Mouse (Mus musculus): ENCODE data around the gene Uba52. TPM values are rescaled to one million over a fixed set of nuclear protein-coding genes. Genes with fewer than 3 reads are reported as not detected.

The Uba52 gene
- 2,498 and 4,881 TPM in 2 replicates for total RNA-seq (2017)

GRCm38 (mm10) chr8:70510228-70510915 lies at the start of gene Uba52:
Uba52 (minus strand) TSS chr8:70510801.
- peak; percentile 71 to 76 for ATAC-seq (replicated peaks in 1 of 2; ENCODE audit: insufficient read depth in 1 of 2, low FRiP score in 2 of 2, low TSS enrichment in 1 of 2, low read depth in 1 of 2, poor library complexity in 2 of 2, severe bottlenecking in 2 of 2)

GRCm38 (mm10) chr8:70560096-70560495 lies 49.5 kb upstream of the Uba52 start:
- peak; percentile 81 to 87 for ATAC-seq (replicated peaks in 1 of 2; ENCODE audit: insufficient read depth in 1 of 2, low FRiP score in 2 of 2, low TSS enrichment in 1 of 2, low read depth in 1 of 2, poor library complexity in 2 of 2, severe bottlenecking in 2 of 2)

GRCm38 (mm10) chr8:70558983-70559382 lies 48.4 kb upstream of the Uba52 start:
- ATAC-seq (replicated peaks in 1 of 2; ENCODE audit: insufficient read depth in 1 of 2, low FRiP score in 2 of 2, low TSS enrichment in 1 of 2, low read depth in 1 of 2, poor library complexity in 2 of 2, severe bottlenecking in 2 of 2) = no peak

- ATAC-seq (replicated peaks in 1 of 2; ENCODE audit: insufficient read depth in 1 of 2, low FRiP score in 2 of 2, low TSS enrichment in 1 of 2, low read depth in 1 of 2, poor library complexity in 2 of 2, severe bottlenecking in 2 of 2) = peak; percentile 32 to 46
Observed at GRCm38 (mm10) chr8:70558334-70558733, 47.7 kb upstream of the Uba52 start.

GRCm38 (mm10) chr8:70555079-70555747 lies 44.6 kb upstream of the Uba52 start:
- ATAC-seq (replicated peaks in 1 of 2; ENCODE audit: insufficient read depth in 1 of 2, low FRiP score in 2 of 2, low TSS enrichment in 1 of 2, low read depth in 1 of 2, poor library complexity in 2 of 2, severe bottlenecking in 2 of 2) = no peak

- no peak for ATAC-seq (replicated peaks in 1 of 2; ENCODE audit: insufficient read depth in 1 of 2, low FRiP score in 2 of 2, low TSS enrichment in 1 of 2, low read depth in 1 of 2, poor library complexity in 2 of 2, severe bottlenecking in 2 of 2)
Observed at GRCm38 (mm10) chr8:70553740-70554139, 43.1 kb upstream of the Uba52 start.

- ATAC-seq (replicated peaks in 1 of 2; ENCODE audit: insufficient read depth in 1 of 2, low FRiP score in 2 of 2, low TSS enrichment in 1 of 2, low read depth in 1 of 2, poor library complexity in 2 of 2, severe bottlenecking in 2 of 2) = no peak
Observed at GRCm38 (mm10) chr8:70552836-70553235, 42.2 kb upstream of the Uba52 start.

GRCm38 (mm10) chr8:70551558-70552161 lies 41.1 kb upstream of the Uba52 start:
- ATAC-seq (replicated peaks in 1 of 2; ENCODE audit: insufficient read depth in 1 of 2, low FRiP score in 2 of 2, low TSS enrichment in 1 of 2, low read depth in 1 of 2, poor library complexity in 2 of 2, severe bottlenecking in 2 of 2) = no peak

GRCm38 (mm10) chr8:70549412-70550184 lies 39.0 kb upstream of the Uba52 start:
- ATAC-seq (replicated peaks in 1 of 2; ENCODE audit: insufficient read depth in 1 of 2, low FRiP score in 2 of 2, low TSS enrichment in 1 of 2, low read depth in 1 of 2, poor library complexity in 2 of 2, severe bottlenecking in 2 of 2) = peak; percentile 55 to 77

- ATAC-seq (replicated peaks in 1 of 2; ENCODE audit: insufficient read depth in 1 of 2, low FRiP score in 2 of 2, low TSS enrichment in 1 of 2, low read depth in 1 of 2, poor library complexity in 2 of 2, severe bottlenecking in 2 of 2) = no peak
Observed at GRCm38 (mm10) chr8:70547762-70548161, 37.2 kb upstream of the Uba52 start.

- no peak for ATAC-seq (replicated peaks in 1 of 2; ENCODE audit: insufficient read depth in 1 of 2, low FRiP score in 2 of 2, low TSS enrichment in 1 of 2, low read depth in 1 of 2, poor library complexity in 2 of 2, severe bottlenecking in 2 of 2)
Observed at GRCm38 (mm10) chr8:70546412-70546811, 35.8 kb upstream of the Uba52 start.

- ATAC-seq (replicated peaks in 1 of 2; ENCODE audit: insufficient read depth in 1 of 2, low FRiP score in 2 of 2, low TSS enrichment in 1 of 2, low read depth in 1 of 2, poor library complexity in 2 of 2, severe bottlenecking in 2 of 2) = peak; percentile 12 to 34; a peak in 2 of 4 replicates
Observed at GRCm38 (mm10) chr8:70544200-70544687, 33.6 kb upstream of the Uba52 start.

GRCm38 (mm10) chr8:70541081-70541480 lies 30.5 kb upstream of the Uba52 start:
- ATAC-seq (replicated peaks in 1 of 2; ENCODE audit: insufficient read depth in 1 of 2, low FRiP score in 2 of 2, low TSS enrichment in 1 of 2, low read depth in 1 of 2, poor library complexity in 2 of 2, severe bottlenecking in 2 of 2) = no peak

- no peak for ATAC-seq (replicated peaks in 1 of 2; ENCODE audit: insufficient read depth in 1 of 2, low FRiP score in 2 of 2, low TSS enrichment in 1 of 2, low read depth in 1 of 2, poor library complexity in 2 of 2, severe bottlenecking in 2 of 2)
Observed at GRCm38 (mm10) chr8:70540507-70541071, 30.0 kb upstream of the Uba52 start.

- ATAC-seq (replicated peaks in 1 of 2; ENCODE audit: insufficient read depth in 1 of 2, low FRiP score in 2 of 2, low TSS enrichment in 1 of 2, low read depth in 1 of 2, poor library complexity in 2 of 2, severe bottlenecking in 2 of 2) = no peak
Observed at GRCm38 (mm10) chr8:70540013-70540506, 29.5 kb upstream of the Uba52 start.

- ATAC-seq (replicated peaks in 1 of 2; ENCODE audit: insufficient read depth in 1 of 2, low FRiP score in 2 of 2, low TSS enrichment in 1 of 2, low read depth in 1 of 2, poor library complexity in 2 of 2, severe bottlenecking in 2 of 2) = peak; percentile 75 to 78
Observed at GRCm38 (mm10) chr8:70539077-70539813, 28.6 kb upstream of the Uba52 start, which contains the start of gene Ell. Ell (plus strand) TSS chr8:70539457.

Data from hematopoietic stem cell, adult 5-6 weeks (primary cell).